Mouse (Mus musculus) gastrocnemius, postnatal 10 days (tissue): Measurements from ENCODE around the gene Hoxb9. TPM values are rescaled to one million over a fixed set of nuclear protein-coding genes. Genes with fewer than 3 reads are reported as not detected.
A peak's percentile ranks its signal among the peaks of the same experiment; 100 is the strongest.

Source experiments
- DNase-seq: peaks from one replicate; pipeline ENCODE4 v3.0.0; 2021; ENCODE audit warnings: mixed read lengths
- total RNA-seq, 2 experiments: library from RNA; stranded (reverse); gene quantifications; 2 replicates each; pipeline ENCODE4 v1.2.3; 2021

Hoxb9 gene
- total RNA-seq, 2 experiments from 2014 or later: 0.63 to 0.79 TPM

GRCm38 (mm10) chr11:96298895-96299667, 27.8 kb downstream of the Hoxb9 start:
- DNase-seq: peak; percentile 35

- no peak for DNase-seq
These were observed 28.5 kb downstream of the Hoxb9 start for GRCm38 (mm10) chr11:96299781-96300180.

GRCm38 (mm10) chr11:96300354-96301063, 29.3 kb downstream of the Hoxb9 start:
- no peak for DNase-seq

- no peak for DNase-seq
These were observed 29.8 kb downstream of the Hoxb9 start for GRCm38 (mm10) chr11:96301064-96301431.

GRCm38 (mm10) chr11:96301837-96302236, 30.6 kb downstream of the Hoxb9 start:
- no peak for DNase-seq

GRCm38 (mm10) chr11:96302381-96303150, 31.3 kb downstream of the Hoxb9 start:
- DNase-seq: no peak

GRCm38 (mm10) chr11:96303151-96304099, 32.2 kb downstream of the Hoxb9 start, which contains the start of gene Hoxb5:
Gene Hoxb5 (plus strand): TSS chr11:96303336.
- DNase-seq: peak; percentile 75

GRCm38 (mm10) chr11:96304381-96305195, 33.3 kb downstream of the Hoxb9 start:
- no peak for DNase-seq

GRCm38 (mm10) chr11:96305505-96306182, 34.4 kb downstream of the Hoxb9 start:
- no peak for DNase-seq

- no peak for DNase-seq
These were observed 35.1 kb downstream of the Hoxb9 start for GRCm38 (mm10) chr11:96306183-96306907.

- no peak for DNase-seq
These were observed 35.6 kb downstream of the Hoxb9 start for GRCm38 (mm10) chr11:96306908-96307269.

- no peak for DNase-seq
These were observed 37.5 kb downstream of the Hoxb9 start for GRCm38 (mm10) chr11:96308763-96309162.

GRCm38 (mm10) chr11:96309288-96309687, 38.0 kb downstream of the Hoxb9 start:
- DNase-seq: no peak

GRCm38 (mm10) chr11:96310183-96310938, 39.1 kb downstream of the Hoxb9 start:
- DNase-seq: no peak

GRCm38 (mm10) chr11:96311097-96311496, 39.8 kb downstream of the Hoxb9 start:
- no peak for DNase-seq

- peak; percentile 48 for DNase-seq
These were observed 40.5 kb downstream of the Hoxb9 start for GRCm38 (mm10) chr11:96311520-96312417.

- no peak for DNase-seq
These were observed 41.9 kb downstream of the Hoxb9 start for GRCm38 (mm10) chr11:96313134-96313533.
